Mouse (Mus musculus) ES-Bruce4 (cell line): ENCODE data around the gene Ptpn14.

Source experiments
- CTCF ChIP-seq: IDR thresholded peaks from one replicate; pipeline ENCODE4 v1.8.1; 2011; ENCODE audit warnings: low read depth, low read length
- POLR2A ChIP-seq: IDR thresholded peaks from one replicate; pipeline ENCODE4 v1.8.1; 2011; ENCODE audit warnings: low read length; ENCODE audit not compliant: insufficient read depth

- TF ChIP-seq CTCF (no peak), POLR2A (no peak)
These were observed 10.5 kb upstream of the Ptpn14 start for GRCm38 (mm10) chr1:189717546-189717945.
